Mouse (Mus musculus) kidney, adult 2 months (tissue): Measurements from ENCODE around the gene Coro2b.

Experiments used
- CTCF ChIP-seq: fragments of 200-500 bp; conservative IDR thresholded peaks from 2 replicates; pipeline ENCODE4 v1.5.1; 2011; ENCODE audit warnings: low read depth, mild to moderate bottlenecking, control low read depth, low read length, moderate library complexity, mixed read lengths; ENCODE audit not compliant: insufficient read depth, insufficient read length
- POLR2A ChIP-seq: fragments of 200-500 bp; IDR thresholded peaks from one replicate; pipeline ENCODE4 v1.6.1; 2011; ENCODE audit warnings: low read depth, low read length, control low read depth

GRCm38 (mm10) chr9:62422926-62423325 is 113.9 kb downstream of the Coro2b start:
- TF ChIP-seq CTCF, result no peak
- no peak for TF ChIP-seq POLR2A
